Mouse (Mus musculus) ES-Bruce4 (cell line): ENCODE data around the gene Auts2.

Experiments
- CTCF ChIP-seq: IDR thresholded peaks from one replicate; pipeline ENCODE4 v1.8.1; 2011; ENCODE audit warnings: low read depth, low read length
- EP300 ChIP-seq: IDR thresholded peaks from 2 replicates; pipeline ENCODE4 v1.6.1; 2011; ENCODE audit warnings: low read depth, low read length; ENCODE audit not compliant: insufficient read depth
- POLR2A ChIP-seq: IDR thresholded peaks from one replicate; pipeline ENCODE4 v1.8.1; 2011; ENCODE audit warnings: low read length; ENCODE audit not compliant: insufficient read depth

DNA sequence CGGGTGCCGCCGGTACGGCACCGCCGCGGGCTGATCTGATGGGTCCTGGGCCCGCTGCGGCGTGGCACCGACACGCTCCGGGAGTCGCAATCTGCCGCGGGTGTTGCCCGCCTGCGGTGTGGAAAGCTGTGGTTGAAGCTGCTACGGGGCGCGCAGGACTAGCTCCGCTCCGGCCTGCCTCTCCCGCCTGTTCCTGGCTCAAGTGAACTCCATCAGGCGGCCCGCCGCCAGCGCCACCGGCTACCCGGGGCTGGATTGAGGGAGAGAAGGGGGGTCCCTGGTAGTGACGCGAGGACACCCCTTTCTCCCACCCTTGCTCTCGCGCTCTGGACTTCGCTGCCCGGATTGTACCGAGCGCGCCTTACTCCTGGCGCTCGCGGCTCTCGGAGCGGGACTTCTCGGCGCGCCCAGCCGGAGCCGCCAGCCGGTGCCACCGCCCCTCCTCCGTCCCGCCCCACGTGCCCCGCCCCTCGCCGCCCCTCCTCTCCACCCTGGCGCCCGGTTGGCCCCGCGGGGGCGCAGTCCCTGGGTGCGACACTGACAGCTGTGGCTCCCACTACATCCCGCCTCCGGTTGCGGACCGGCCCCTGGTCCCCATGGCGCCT is 1004.7 kb downstream of the Auts2 start:
- no peak for TF ChIP-seq EP300
- peak; percentile 21 for TF ChIP-seq CTCF
- peak; percentile 41 for TF ChIP-seq POLR2A
